Mouse (Mus musculus) kidney, postnatal 10 days (tissue): ENCODE measurements around the gene Gm19345.
A peak's percentile ranks its signal among the peaks of the same experiment; 100 is the strongest.

ENCODE experiments used
- DNase-seq: peaks from one replicate; pipeline ENCODE4 v3.0.0; 2021; ENCODE audit warnings: mixed read lengths

Gene Gm19345

GRCm38 (mm10) chr7:19829694-19830093 is 22.1 kb upstream of the Gm19345 start:
- no peak for DNase-seq

- DNase-seq, result peak; percentile 90
These were observed 21.1 kb upstream of the Gm19345 start for GRCm38 (mm10) chr7:19830682-19831156.

- no peak for DNase-seq
These were observed 20.0 kb upstream of the Gm19345 start for GRCm38 (mm10) chr7:19831837-19832236.

GRCm38 (mm10) chr7:19834055-19834454 is 17.7 kb upstream of the Gm19345 start:
- DNase-seq, result no peak

- no peak for DNase-seq
These were observed 15.0 kb upstream of the Gm19345 start for GRCm38 (mm10) chr7:19836843-19837242.

GRCm38 (mm10) chr7:19840371-19840770 is 11.4 kb upstream of the Gm19345 start:
- DNase-seq, result no peak

- DNase-seq, result no peak
These were observed 10.9 kb upstream of the Gm19345 start for GRCm38 (mm10) chr7:19840936-19841335.

- DNase-seq, result no peak
These were observed 10.0 kb upstream of the Gm19345 start for GRCm38 (mm10) chr7:19841686-19842413.

- DNase-seq, result peak; percentile 79
These were observed 8.8 kb upstream of the Gm19345 start for GRCm38 (mm10) chr7:19842885-19843504.

GRCm38 (mm10) chr7:19843561-19843960 is 8.2 kb upstream of the Gm19345 start:
- peak; percentile 87 for DNase-seq

- no peak for DNase-seq
These were observed 7.2 kb upstream of the Gm19345 start for GRCm38 (mm10) chr7:19844521-19845171.

- DNase-seq, result no peak
These were observed 1.7 kb downstream of the Gm19345 start for GRCm38 (mm10) chr7:19853526-19853925.

GRCm38 (mm10) chr7:19855663-19856062 is 3.9 kb downstream of the Gm19345 start:
- no peak for DNase-seq

- no peak for DNase-seq
These were observed 4.5 kb downstream of the Gm19345 start for GRCm38 (mm10) chr7:19856283-19856682.

- no peak for DNase-seq
These were observed 7.9 kb downstream of the Gm19345 start for GRCm38 (mm10) chr7:19859740-19860139.

- DNase-seq, result no peak
These were observed 9.4 kb downstream of the Gm19345 start, which contains the start of gene Ceacam16 for GRCm38 (mm10) chr7:19861199-19861598. Gene Ceacam16 (minus strand): TSS chr7:19861299.

- DNase-seq, result no peak
These were observed 12.4 kb downstream of the Gm19345 start for GRCm38 (mm10) chr7:19864241-19864640.

- DNase-seq, result no peak
These were observed 13.6 kb downstream of the Gm19345 start for GRCm38 (mm10) chr7:19865246-19866036.

- DNase-seq, result no peak
These were observed 14.7 kb downstream of the Gm19345 start for GRCm38 (mm10) chr7:19866490-19866889.

- DNase-seq, result no peak
These were observed 16.1 kb downstream of the Gm19345 start for GRCm38 (mm10) chr7:19867751-19868399.

- peak; percentile 46 for DNase-seq
These were observed 19.4 kb downstream of the Gm19345 start for GRCm38 (mm10) chr7:19871137-19871621.

- peak; percentile 72 for DNase-seq
These were observed 20.3 kb downstream of the Gm19345 start for GRCm38 (mm10) chr7:19871943-19872601.
